Mouse (Mus musculus) embryonic facial prominence, embryonic 15.5 days (tissue): ENCODE results near the gene Pex10. TPM values are rescaled to one million over a fixed set of nuclear protein-coding genes. Genes with fewer than 3 reads are reported as not detected.

Source experiments
- ATAC-seq: fragments of 200-750 bp; cut with Nextera tagmentation; 2 replicates; pipeline ENCODE4 v1.8.0; 2017; ENCODE audit warnings: low read depth, moderate TSS enrichment; ENCODE audit not compliant: insufficient number of reproducible peaks, low FRiP score, low TSS enrichment
- H3K27ac ChIP-seq: fragments of 300-500 bp; sonication (generic); replicated peaks from 2 replicates; pipeline ENCODE4 v1.5.1; 2015; ENCODE audit warnings: mild to moderate bottlenecking, inconsistent platforms
- H3K27me3 ChIP-seq: fragments of 300-500 bp; sonication (generic); 2 replicates; pipeline ENCODE4 v1.6.1; 2015; ENCODE audit warnings: inconsistent platforms
- H3K36me3 ChIP-seq: fragments of 300-500 bp; sonication (generic); 2 replicates; pipeline ENCODE4 v1.6.1; 2015; ENCODE audit warnings: mild to moderate bottlenecking, inconsistent platforms
- H3K4me1 ChIP-seq: fragments of 300-500 bp; sonication (generic); 2 replicates; pipeline ENCODE4 v1.6.1; 2015; ENCODE audit warnings: inconsistent platforms
- H3K4me2 ChIP-seq: fragments of 300-500 bp; sonication (generic); replicated peaks from 2 replicates; pipeline ENCODE4 v1.6.1; 2015; ENCODE audit warnings: mild to moderate bottlenecking, inconsistent platforms
- H3K4me3 ChIP-seq: fragments of 300-500 bp; sonication (generic); replicated peaks from 2 replicates; pipeline ENCODE4 v1.5.1; 2015; ENCODE audit warnings: mild to moderate bottlenecking, inconsistent platforms
- H3K9ac ChIP-seq: fragments of 300-500 bp; sonication (generic); 2 replicates; pipeline ENCODE4 v1.6.1; 2015; ENCODE audit warnings: inconsistent platforms
- H3K9me3 ChIP-seq: fragments of 300-500 bp; sonication (generic); replicated peaks from 2 replicates; pipeline ENCODE4 v1.6.1; 2016; ENCODE audit warnings: inconsistent platforms
- WGBS: fragments of 180-500 bp; shearing (Covaris S2); methylation state at CpG from one replicate; pipeline ENCODE4 v1.1.7; 2015; 5-methylcytosine and 5-hydroxymethylcytosine counted together
- polyA plus RNA-seq: library from polyadenylated mRNA; unstranded; fragments of >200 nt; fragmentation: Nextera tagmentation; extraction: Ambion mirVana; gene quantifications from 2 replicates; pipeline ENCODE4 v1.2.1, GENCODE M21; 2015

The Pex10 gene
- polyA plus RNA-seq, 1 experiment from 2014 or later, result 22.1 TPM

DNA sequence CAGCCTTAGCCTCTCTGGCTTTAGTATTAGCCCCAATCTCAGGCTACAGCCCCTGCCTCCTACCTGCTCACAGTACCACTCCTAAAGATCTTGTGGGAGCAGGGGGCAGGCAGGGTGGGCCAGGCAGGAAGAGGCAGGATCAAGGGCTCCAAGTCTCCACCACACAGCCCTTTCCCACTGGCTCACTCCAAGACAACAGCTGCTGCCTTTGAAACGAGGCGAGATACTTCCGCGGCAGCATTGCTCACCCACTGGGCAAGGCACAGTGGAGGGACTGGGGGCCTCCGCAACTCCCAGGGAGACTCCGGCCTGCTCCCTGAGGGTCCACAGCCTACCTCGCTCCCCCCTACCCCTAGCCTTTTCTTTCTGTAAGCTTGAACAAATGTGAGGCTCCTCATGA is 32.6 kb upstream of the Pex10 start:
- WGBS, result 34% methylated on average over 7 of the region's 7 CpGs
- Histone ChIP-seq H3K27ac (no peak overlapping the region), H3K9me3 (no peaks in the 10 kb centered on the region), H3K9ac (no peak overlapping the region), H3K27me3 (peaks cover 14% of the 10 kb centered on the region), H3K4me3 (no peak overlapping the region), H3K36me3 (no peaks in the 10 kb centered on the region), H3K4me1 (peaks cover 7% of the 10 kb centered on the region; the same call in 1 of the 2 replicates), H3K4me2 (no peak overlapping the region)
- no peak for ATAC-seq

DNA sequence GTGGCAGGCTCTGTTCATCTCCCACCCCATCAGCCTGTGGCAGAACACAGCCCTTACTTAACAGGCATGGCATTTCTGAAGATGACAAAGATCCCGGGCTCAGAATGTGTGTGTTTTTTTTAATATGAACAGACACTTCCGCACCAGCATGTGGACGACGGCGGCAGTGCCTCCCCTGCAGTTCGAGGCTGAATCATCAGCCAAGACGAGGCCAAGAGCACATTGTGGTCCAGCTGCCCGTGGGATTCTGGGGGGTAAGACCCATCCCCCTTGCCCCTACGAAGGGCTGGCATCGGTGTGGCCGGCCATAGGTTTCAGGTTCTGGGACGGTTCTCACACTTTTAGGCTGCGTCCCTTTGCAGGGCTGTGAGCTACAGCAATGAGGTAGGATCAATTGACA is 32.0 kb upstream of the Pex10 start:
- peaks cover 14% of the 10 kb centered on the region for H3K27me3 ChIP-seq
- H3K9me3 ChIP-seq, result no peaks in the 10 kb centered on the region
- H3K4me3 ChIP-seq, result no peak overlapping the region
- no peaks in the 10 kb centered on the region for H3K36me3 ChIP-seq
- H3K9ac ChIP-seq, result no peak overlapping the region
- H3K4me2 ChIP-seq, result no peak overlapping the region
- peaks cover 7% of the 10 kb centered on the region; the same call in 1 of the 2 replicates for H3K4me1 ChIP-seq
- ATAC-seq, result no peak
- H3K27ac ChIP-seq, result no peak overlapping the region
- WGBS, result 60% methylated on average over 13 of the region's 13 CpGs

DNA sequence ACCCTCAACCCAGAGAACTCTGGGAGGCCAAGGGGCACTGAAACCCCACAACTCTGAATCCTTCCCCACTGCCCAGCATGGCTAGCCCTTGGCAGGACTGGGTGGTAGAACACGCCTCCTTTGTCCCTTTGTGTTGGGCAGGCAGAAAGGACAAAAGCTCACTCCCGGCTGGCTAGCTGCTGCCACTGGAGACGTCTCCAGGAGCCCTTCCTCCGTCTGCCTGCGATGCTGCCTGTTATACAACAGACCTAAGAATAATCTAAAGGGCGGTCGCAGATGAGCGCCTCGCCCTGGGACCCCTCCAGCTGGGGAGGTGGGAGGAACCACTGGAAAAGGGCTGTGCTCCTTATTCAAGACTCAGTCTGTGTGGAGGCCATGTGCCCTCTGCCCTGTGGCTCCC is 26.6 kb upstream of the Pex10 start:
- peaks cover 48% of the 10 kb centered on the region for H3K27me3 ChIP-seq

DNA sequence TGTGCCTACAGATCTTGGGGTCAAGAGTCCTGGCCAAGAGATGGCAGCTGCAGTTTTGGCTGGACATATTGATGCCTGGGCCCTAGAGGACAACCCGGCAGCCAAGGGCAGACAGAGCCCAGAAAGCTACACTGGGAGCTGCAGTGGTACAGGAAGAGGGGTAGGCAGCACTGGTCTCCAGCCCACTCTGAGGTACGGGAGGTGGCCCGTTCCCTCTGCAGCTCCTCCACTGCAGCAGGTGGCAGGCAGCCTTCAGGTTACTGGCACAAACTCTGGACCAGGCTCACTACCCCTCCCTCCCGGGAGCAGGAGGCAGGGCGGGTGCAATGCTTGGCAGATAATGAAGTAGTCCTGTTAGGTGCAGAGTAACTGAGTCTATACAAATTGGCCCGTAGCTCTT is 26.1 kb upstream of the Pex10 start:
- no peak overlapping the region for H3K27ac ChIP-seq
- peaks cover 53% of the 10 kb centered on the region for H3K27me3 ChIP-seq
- peaks cover 10% of the 10 kb centered on the region for H3K4me1 ChIP-seq
- H3K36me3 ChIP-seq, result no peaks in the 10 kb centered on the region
- WGBS, result 52% methylated on average over 6 of the region's 6 CpGs
- no peak for ATAC-seq
- no peak overlapping the region for H3K4me3 ChIP-seq
- H3K9ac ChIP-seq, result no peak overlapping the region
- no peak overlapping the region for H3K4me2 ChIP-seq
- H3K9me3 ChIP-seq, result no peaks in the 10 kb centered on the region

More for the DNA sequence above, 26.6 kb upstream of the Pex10 start:
- 42% methylated on average over 9 of the region's 9 CpGs for WGBS
- no peak for ATAC-seq
- no peaks in the 10 kb centered on the region for H3K9me3 ChIP-seq
- no peak overlapping the region for H3K4me3 ChIP-seq
- no peak overlapping the region for H3K27ac ChIP-seq
- no peak overlapping the region for H3K4me2 ChIP-seq
- no peak overlapping the region for H3K9ac ChIP-seq
- H3K36me3 ChIP-seq, result no peaks in the 10 kb centered on the region
- peaks cover 10% of the 10 kb centered on the region for H3K4me1 ChIP-seq

- no peak for ATAC-seq
- 4% methylated on average over 65 of the region's 65 CpGs for WGBS
- Histone ChIP-seq H3K4me2 (peak overlapping the region; percentile 83), H3K4me3 (peak overlapping the region; percentile 40), H3K9me3 (no peaks in the 10 kb centered on the region), H3K36me3 (no peaks in the 10 kb centered on the region), H3K27ac (no peak overlapping the region), H3K4me1 (peaks cover 10% of the 10 kb centered on the region), H3K9ac (no peak overlapping the region), H3K27me3 (peaks cover 61% of the 10 kb centered on the region)
Measured at GRCm38 (mm10) chr4:155042606-155043288, 24.1 kb upstream of the Pex10 start.

DNA sequence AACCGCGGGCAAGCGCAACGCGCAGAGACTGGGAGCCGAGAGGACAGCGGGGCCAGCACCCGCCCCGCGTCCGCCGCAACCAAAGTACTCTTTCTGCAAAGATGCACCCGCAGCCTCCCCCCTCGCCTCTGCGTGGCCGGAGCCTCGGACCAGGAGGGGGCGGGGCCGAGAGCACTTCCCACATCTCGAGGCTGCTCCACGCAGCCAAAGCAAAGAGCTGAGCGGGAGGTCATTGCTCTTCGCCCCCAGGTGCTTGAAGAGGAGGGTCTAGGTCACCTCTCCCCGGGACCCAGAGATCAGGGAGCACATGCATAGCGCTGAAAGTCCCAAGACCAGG is 23.6 kb upstream of the Pex10 start:
- WGBS, result 2% methylated on average over 25 of the region's 25 CpGs
- H3K4me3 ChIP-seq, result peak overlapping the region; percentile 40
- peaks cover 10% of the 10 kb centered on the region for H3K4me1 ChIP-seq
- no peak overlapping the region for H3K9ac ChIP-seq
- peaks cover 61% of the 10 kb centered on the region for H3K27me3 ChIP-seq
- H3K9me3 ChIP-seq, result no peaks in the 10 kb centered on the region
- H3K27ac ChIP-seq, result no peak overlapping the region
- ATAC-seq, result no peak
- no peaks in the 10 kb centered on the region for H3K36me3 ChIP-seq
- peak overlapping the region; percentile 83 for H3K4me2 ChIP-seq

DNA sequence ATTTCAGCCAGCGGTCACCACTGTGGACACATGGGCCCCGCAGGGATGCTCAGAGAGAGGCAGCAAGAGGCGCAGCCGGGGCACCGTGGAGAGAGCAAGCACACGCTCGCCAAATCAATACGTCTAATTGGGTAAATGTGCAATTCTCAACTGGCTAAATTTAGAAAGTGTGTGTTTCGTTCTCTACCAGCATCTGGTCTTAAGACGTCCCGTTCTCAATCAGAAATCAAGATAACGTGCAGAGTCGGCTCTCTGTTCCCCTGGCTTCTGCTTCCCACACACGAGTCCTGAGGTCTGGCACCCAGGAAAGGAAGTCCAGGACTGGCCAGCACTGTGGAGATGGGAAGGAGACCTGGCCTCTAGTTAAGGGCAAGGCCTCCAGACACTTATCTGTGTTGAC is 20.2 kb upstream of the Pex10 start:
- 66% methylated on average over 14 of the region's 14 CpGs for WGBS
- H3K4me3 ChIP-seq, result no peak overlapping the region
- H3K27ac ChIP-seq, result no peak overlapping the region
- no peak for ATAC-seq
- H3K4me2 ChIP-seq, result no peak overlapping the region
- peaks cover 10% of the 10 kb centered on the region for H3K4me1 ChIP-seq
- H3K36me3 ChIP-seq, result no peaks in the 10 kb centered on the region
- H3K9ac ChIP-seq, result no peak overlapping the region
- peaks cover 47% of the 10 kb centered on the region for H3K27me3 ChIP-seq
- no peaks in the 10 kb centered on the region for H3K9me3 ChIP-seq

- Histone ChIP-seq H3K9me3 (no peaks in the 10 kb centered on the region), H3K9ac (no peak overlapping the region), H3K4me1 (peaks cover 11% of the 10 kb centered on the region), H3K27ac (no peak overlapping the region), H3K4me3 (no peak overlapping the region), H3K36me3 (no peaks in the 10 kb centered on the region), H3K27me3 (peaks cover 13% of the 10 kb centered on the region), H3K4me2 (no peak overlapping the region)
- no peak for ATAC-seq
- WGBS, result 67% methylated on average over 7 of the region's 7 CpGs
Measured at GRCm38 (mm10) chr4:155050116-155050515, 16.7 kb upstream of the Pex10 start.

DNA sequence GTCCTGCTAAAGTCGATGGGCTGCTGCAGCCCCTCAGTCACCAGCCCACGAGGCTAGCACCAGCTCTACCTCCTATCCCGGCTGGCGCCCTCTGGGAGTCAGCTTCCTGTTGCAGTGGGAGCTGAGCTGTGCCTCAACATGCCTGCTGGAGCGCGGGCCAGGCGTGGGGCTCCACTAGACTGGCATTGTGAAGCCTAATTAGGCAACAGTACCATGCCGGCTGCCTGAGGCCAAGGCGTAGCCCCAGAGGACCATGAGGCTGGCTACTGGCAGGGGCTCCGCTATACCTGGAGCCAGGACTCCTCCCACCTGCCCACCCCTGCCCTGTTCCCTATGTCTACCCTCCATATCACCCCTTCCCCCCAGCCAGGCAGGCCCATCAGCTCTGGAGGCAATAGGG is 10.1 kb upstream of the Pex10 start, which contains the start of gene Plch2:
Plch2 (minus strand) TSS at position 61 of the 400 bp plus-strand sequence.
- H3K9me3 ChIP-seq, result no peaks in the 10 kb centered on the region
- no peaks in the 10 kb centered on the region for H3K27me3 ChIP-seq
- H3K4me2 ChIP-seq, result peak within 1 kb of the TSS; percentile 39
- H3K4me1 ChIP-seq, result peaks cover 40% of the 10 kb centered on the region
- H3K27ac ChIP-seq, result peak within 1 kb of the TSS; percentile 74
- H3K4me3 ChIP-seq, result peak within 1 kb of the TSS; percentile 23
- H3K36me3 ChIP-seq, result no peaks in the 10 kb centered on the region
- H3K9ac ChIP-seq, result peak within 1 kb of the TSS; percentile 9; the same call in 1 of the 2 replicates
- 41% methylated on average over 10 of the region's 10 CpGs for WGBS
- peak; percentile 20; the same call in 1 of the 2 replicates for ATAC-seq

DNA sequence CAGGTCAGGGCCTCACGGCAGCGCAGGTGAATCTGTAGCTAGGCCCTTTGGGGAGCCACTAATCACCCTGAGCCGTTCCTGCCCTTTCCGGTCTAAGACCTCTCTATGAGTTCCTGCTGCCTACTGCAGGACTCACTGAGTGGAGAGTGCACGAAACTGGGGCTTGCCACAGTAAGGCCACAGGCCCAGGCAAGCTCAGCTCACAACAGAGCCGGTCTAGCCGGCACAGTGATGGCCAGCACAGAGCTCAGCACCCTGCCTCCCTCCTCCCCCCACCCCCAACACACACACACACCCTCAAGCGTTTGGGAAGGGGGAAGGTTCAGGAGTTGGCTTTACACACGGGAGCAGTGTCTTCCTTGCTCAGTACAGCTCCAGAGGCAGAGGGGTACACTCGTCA is 8.5 kb upstream of the Pex10 start:
- no peak overlapping the region for H3K9ac ChIP-seq
- no peaks in the 10 kb centered on the region for H3K36me3 ChIP-seq
- peaks cover 43% of the 10 kb centered on the region for H3K4me1 ChIP-seq
- no peak for ATAC-seq
- peak overlapping the region; percentile 74; the same call in 1 of the 2 replicates for H3K27ac ChIP-seq
- H3K4me3 ChIP-seq, result no peak overlapping the region
- no peaks in the 10 kb centered on the region for H3K27me3 ChIP-seq
- H3K4me2 ChIP-seq, result no peak overlapping the region
- WGBS, result 23% methylated on average over 10 of the region's 10 CpGs
- H3K9me3 ChIP-seq, result no peaks in the 10 kb centered on the region

- Histone ChIP-seq H3K27me3 (no peaks in the 10 kb centered on the region), H3K9ac (no peak overlapping the region)
- 0 out of 2 replicates have a peak, but pooled peaks have one; percentile 21 for ATAC-seq
Measured at GRCm38 (mm10) chr4:155063895-155064294, 2.9 kb upstream of the Pex10 start.

DNA sequence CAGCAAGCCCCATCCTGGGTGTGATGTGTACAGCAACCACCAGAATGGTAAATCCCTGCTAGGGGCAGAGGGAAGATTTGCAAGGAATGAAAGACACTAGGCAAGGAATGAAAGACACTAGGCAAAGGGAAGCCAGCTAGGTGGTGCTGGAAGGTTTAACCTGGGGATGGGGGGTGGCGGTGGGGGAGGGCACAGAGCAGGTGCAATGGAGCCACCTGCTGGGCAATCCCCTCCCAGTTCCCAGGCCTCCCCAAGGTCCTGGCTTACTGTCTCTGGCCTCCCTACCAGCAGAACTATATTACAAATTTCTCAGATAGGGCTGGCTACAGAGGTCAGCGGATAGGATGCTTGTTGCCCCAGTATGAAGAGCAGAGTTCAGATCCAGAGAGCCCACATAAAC is 2.3 kb upstream of the Pex10 start:
- ATAC-seq, result no peak
- H3K4me3 ChIP-seq, result no peak overlapping the region
- H3K27ac ChIP-seq, result peak overlapping the region; percentile 85
- H3K4me1 ChIP-seq, result peaks cover 53% of the 10 kb centered on the region
- 50% methylated on average over 2 of the region's 2 CpGs for WGBS
- no peak overlapping the region for H3K9ac ChIP-seq
- no peaks in the 10 kb centered on the region for H3K27me3 ChIP-seq
- peak overlapping the region; percentile 22; the same call in 1 of the 2 replicates for H3K4me2 ChIP-seq
- H3K36me3 ChIP-seq, result peaks cover 11% of the 10 kb centered on the region
- H3K9me3 ChIP-seq, result no peaks in the 10 kb centered on the region

More at GRCm38 (mm10) chr4:155063895-155064294, 2.9 kb upstream of the Pex10 start:
- Histone ChIP-seq H3K9me3 (no peaks in the 10 kb centered on the region), H3K36me3 (peaks cover 5% of the 10 kb centered on the region), H3K4me3 (peak overlapping the region; percentile 13), H3K4me2 (peak overlapping the region; percentile 22; the same call in 1 of the 2 replicates), H3K27ac (peak overlapping the region; percentile 85), H3K4me1 (peaks cover 49% of the 10 kb centered on the region)
- 25% methylated on average over 3 of the region's 3 CpGs for WGBS
